Mouse (Mus musculus): ENCODE measurements around the gene Glrb. TPM values are rescaled to one million over a fixed set of nuclear protein-coding genes. Genes with fewer than 3 reads are reported as not detected.

Glrb gene
- polyA plus RNA-seq, 1 experiment from 2014 or later = 33.4 TPM

Other genes with a start within 250 kb of the Glrb start
- gene Gria2, start 110.8 kb downstream of the Glrb start, polyA plus RNA-seq (2015; fragmentation: Nextera tagmentation; extraction: Ambion mirVana) = 198 and 222 TPM in 2 replicates
- 6.8 and 7.0 TPM in 2 replicates for gene Pdgfc, start 122.8 kb upstream of the Glrb start, polyA plus RNA-seq (2015; fragmentation: Nextera tagmentation; extraction: Ambion mirVana)